Mouse (Mus musculus): ENCODE results near the gene Gm4064. TPM values are rescaled to one million over a fixed set of nuclear protein-coding genes. Genes with fewer than 3 reads are reported as not detected.
"Not testable (repeated sequence)": the region's sequence is repeated elsewhere in the genome, so short reads cannot be mapped to it uniquely, and the experiment has no call there.

Gene Gm4064
- 0.17 TPM in 1 of 2 replicates, not detected in the other for polyA plus RNA-seq (2015; fragmentation: Nextera tagmentation; extraction: Ambion mirVana)

DNA sequence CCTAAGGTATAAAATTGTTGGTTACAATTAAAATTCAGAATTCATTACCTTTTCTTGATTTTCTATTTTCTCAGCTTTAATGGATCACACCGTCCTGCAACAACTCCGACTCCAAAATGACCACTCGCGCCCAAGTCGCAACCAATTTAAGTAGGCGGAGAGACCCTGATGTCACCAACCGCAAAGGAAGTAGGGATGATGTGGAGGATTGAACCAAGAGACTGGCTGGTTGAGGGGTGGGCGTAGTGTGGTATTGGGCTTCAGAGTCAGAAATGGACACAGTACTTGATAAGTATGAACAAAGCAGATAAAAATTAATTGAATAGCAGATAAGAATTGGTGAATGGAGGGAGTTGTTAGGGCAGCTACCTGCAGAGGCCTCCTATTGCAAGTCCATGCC lies at the start of gene Gm4064:
Gm4064 (minus strand) TSS at position 101 of the 400 bp plus-strand sequence.
- not testable (repeated sequence) for ATAC-seq; H3K27me3 ChIP-seq (ENCODE audit: control insufficient read depth, insufficient read depth, low read depth, low read length); H3K4me2 ChIP-seq (ENCODE audit: low read length); H3K27ac ChIP-seq (ENCODE audit: low read length); H3K9ac ChIP-seq (ENCODE audit: low read depth, low read length); H3K4me3 ChIP-seq (ENCODE audit: low read depth, low read length); H3K4me1 ChIP-seq (ENCODE audit: control insufficient read depth, insufficient read depth, low read length); H3K36me3 ChIP-seq (ENCODE audit: control insufficient read depth, insufficient read depth, low read length); H3K9me3 ChIP-seq (replicated peaks; ENCODE audit: control insufficient read depth, low read length, poor library complexity, severe bottlenecking)
- WGBS: no CpG with 5 or more reads among the region's 8 CpGs

- H3K27me3 ChIP-seq (ENCODE audit: control insufficient read depth, insufficient read depth, low read depth, low read length); H3K27ac ChIP-seq (ENCODE audit: low read length); H3K36me3 ChIP-seq (ENCODE audit: control insufficient read depth, insufficient read depth, low read length); H3K4me1 ChIP-seq (ENCODE audit: control insufficient read depth, insufficient read depth, low read length); H3K4me2 ChIP-seq (ENCODE audit: low read length); ATAC-seq; H3K4me3 ChIP-seq (ENCODE audit: low read depth, low read length); H3K9me3 ChIP-seq (replicated peaks; ENCODE audit: control insufficient read depth, low read length, poor library complexity, severe bottlenecking); H3K9ac ChIP-seq (ENCODE audit: low read depth, low read length): not testable (repeated sequence)
- no CpG with 5 or more reads among the region's 9 CpGs for WGBS
These were observed 34.4 kb upstream of the Gm4064 start, which contains the start of the genes Rbmy and Gm10256 for GRCm38 (mm10) chrY:2830380-2830779. Rbmy (plus strand) TSS chrY:2830680. Gm10256 (plus strand) TSS chrY:2830699.

Other genes starting within 250 kb of the Gm4064 start
- gene H2al2c, start 197.1 kb downstream of the Gm4064 start, polyA plus RNA-seq (2015; fragmentation: Nextera tagmentation; extraction: Ambion mirVana): not detected in 2 replicates
- gene Sry, start 132.5 kb downstream of the Gm4064 start, polyA plus RNA-seq (2015; fragmentation: Nextera tagmentation; extraction: Ambion mirVana): not detected in 2 replicates
- not detected in 2 replicates for gene H2al2b, start 75.5 kb downstream of the Gm4064 start, polyA plus RNA-seq (2015; fragmentation: Nextera tagmentation; extraction: Ambion mirVana)
- gene Rbmy, start 34.5 kb upstream of the Gm4064 start, polyA plus RNA-seq (2015; fragmentation: Nextera tagmentation; extraction: Ambion mirVana): not detected in 2 replicates
- gene Gm10256, start 34.5 kb upstream of the Gm4064 start, polyA plus RNA-seq (2015; fragmentation: Nextera tagmentation; extraction: Ambion mirVana): not detected in 2 replicates
- not detected in 2 replicates for gene Gm10352, start 104.8 kb upstream of the Gm4064 start, polyA plus RNA-seq (2015; fragmentation: Nextera tagmentation; extraction: Ambion mirVana)
- gene Gm29289, start 136.4 kb upstream of the Gm4064 start, polyA plus RNA-seq (2015; fragmentation: Nextera tagmentation; extraction: Ambion mirVana): not detected in 2 replicates